Mouse (Mus musculus): ENCODE measurements around the gene Usp21.
A peak's percentile ranks its signal among the peaks of the same experiment; 100 is the strongest.

Usp21 gene

DNA sequence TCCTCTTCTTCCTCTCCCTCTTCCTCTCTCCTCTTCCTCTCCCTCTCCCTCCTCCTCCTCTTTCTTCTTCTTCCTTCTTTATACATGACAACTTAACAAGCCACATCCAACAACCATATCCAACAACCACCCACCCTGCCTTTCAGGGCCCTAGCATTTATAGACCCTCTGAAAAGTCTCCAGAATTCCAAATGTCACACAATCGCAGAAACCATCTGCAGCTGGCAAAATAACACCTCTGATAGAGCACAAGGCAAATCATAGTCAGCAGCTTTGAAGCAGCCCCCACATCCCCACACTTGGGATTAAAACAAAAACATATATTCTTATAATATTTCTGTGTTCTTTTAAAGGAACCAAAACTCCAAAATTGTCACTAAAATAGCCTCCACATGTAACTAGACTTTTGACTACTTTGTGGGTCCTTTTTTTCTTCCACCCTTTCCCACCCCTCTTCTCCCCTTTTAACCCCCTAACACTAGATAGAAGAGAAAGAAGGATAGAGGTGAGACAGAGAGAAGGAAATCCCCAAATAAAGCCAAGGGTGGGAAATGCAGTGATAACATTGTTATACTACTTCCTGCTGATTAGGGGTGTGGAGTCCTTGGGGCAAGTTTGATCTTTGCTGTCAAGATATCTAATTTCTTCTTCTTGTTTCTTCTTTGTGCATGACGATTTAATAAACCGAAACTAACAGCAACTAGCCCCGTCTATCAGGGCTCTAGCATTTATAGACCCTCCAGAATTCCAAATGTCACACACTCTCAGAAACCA is 21.6 kb downstream of the Usp21 start:
- DNase-seq (ENCODE audit: low read depth), result no peak

DNA sequence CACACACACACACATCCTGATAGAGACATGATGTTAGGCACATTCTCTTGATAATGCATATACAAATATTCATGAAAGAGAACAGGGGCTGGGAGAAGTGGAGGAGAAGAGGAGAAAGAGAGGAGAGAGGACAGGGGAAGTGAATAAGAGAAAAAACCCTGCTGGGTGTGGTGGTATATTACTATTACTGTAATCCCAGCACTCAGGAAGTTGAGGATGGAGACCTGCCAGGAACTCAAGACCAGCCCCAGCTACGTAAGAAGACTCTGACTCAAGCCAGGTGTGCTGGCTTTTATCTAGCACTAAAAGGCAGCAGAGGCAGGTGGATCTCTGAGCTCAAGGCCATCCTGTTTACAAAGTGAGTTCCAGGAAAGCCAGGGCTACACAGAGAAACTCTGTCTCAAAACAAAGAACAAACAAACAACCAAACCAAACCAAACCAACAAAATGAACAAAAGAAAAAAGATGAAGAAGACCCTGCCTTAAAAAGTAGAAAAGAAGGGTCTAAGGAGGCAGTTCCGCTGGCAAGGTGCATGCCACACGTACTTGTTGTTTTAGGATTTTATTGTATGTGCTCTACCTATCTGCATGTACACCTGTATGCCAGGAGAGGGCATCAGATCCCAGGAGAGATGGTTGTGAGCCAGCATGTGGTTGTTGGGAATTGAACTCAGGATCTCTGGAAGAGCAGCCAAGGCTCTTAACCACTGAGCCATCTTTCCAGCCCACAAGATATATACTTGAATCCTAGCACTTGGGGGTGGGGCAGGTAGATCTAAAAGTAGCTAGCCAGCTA is 23.9 kb downstream of the Usp21 start:
- no peak for DNase-seq (ENCODE audit: low read depth)

DNA sequence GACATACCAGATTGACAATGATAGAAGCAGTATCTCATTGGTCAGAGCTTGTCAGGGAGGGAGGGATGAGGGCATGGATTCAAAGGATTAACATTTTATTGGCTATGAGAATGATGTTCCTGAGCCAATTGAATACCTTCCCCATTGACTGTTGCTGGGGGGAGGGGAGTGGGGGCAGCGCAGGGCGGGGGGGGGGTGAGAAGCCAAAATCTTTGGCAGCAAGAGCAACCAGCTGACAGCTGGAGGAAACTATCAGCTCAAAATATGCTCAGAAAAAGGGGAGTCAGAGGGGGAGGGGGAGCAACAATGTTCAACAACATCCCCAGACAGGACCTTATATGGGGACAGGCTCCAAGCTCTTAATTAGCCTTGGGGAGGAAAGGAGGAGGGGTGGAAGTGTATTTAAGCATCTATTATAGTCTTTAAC is 24.6 kb downstream of the Usp21 start:
- DNase-seq (ENCODE audit: low read depth), result no peak

DNA sequence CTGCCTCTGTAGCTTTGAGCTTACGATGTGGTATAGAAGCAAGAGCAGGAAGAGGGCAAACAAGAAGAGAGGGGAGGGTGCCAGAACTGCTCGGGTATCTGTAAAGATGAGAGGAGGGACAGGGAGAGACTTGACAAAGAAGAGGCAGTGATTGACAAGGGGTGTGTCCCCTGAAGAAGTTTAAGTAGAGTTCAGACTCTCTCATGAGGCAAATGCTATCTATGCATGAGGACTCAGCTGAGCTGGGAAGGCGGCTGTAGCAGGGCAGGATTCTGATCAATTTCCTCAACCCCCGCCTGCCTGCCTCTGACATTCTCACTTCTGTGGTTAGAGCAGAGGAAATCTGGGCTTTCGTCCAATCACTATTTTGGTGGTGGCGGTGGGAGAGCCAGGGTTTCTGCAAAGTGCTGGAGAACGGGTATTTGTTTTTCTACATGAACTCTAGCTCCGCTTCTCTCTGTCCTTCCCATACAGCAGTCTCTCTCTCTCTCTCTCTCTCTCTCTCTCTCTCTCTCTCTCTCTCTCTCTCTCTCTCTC is 25.1 kb downstream of the Usp21 start:
- no peak for DNase-seq (ENCODE audit: low read depth)

DNA sequence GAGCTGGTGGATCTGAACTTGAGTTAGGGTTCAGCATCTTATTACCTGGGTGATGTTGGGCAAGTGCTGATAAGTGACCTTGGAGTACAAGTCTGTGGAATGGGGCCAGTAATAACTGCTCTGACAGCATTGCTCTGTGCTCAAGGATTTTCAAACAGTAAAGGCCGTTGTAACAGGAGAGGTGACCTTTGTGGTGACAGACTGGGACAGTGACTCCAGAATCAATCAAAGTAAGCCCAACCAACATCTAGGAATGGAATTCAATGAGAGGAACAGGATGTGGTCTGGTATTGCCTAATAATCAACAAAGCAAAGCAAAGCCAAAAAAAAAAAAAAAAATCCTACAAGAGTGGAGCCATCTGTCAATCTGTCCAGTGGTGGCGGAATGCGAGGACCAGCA is 27.5 kb downstream of the Usp21 start:
- DNase-seq (ENCODE audit: low read depth), result no peak

DNA sequence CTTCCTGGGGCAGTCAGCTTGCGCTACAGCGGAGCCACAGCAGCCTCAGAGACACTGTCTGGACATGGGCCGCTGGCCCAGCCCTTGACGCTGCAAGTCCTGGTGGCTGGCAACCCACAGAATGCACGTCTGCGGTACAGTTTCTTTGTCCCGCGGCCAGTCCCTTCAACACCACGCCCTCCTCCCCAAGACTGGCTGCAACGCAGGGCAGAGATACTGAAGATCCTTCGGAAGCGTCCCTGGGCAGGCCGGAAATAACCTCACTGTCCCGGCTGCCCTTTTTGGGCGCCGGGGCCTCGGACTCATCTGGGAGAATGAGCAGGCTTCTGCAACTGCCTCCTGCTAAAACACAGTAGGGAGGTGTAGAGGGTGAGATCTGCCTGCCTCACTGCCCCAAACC is 28.9 kb downstream of the Usp21 start:
- no peak for DNase-seq (ENCODE audit: low read depth)

DNA sequence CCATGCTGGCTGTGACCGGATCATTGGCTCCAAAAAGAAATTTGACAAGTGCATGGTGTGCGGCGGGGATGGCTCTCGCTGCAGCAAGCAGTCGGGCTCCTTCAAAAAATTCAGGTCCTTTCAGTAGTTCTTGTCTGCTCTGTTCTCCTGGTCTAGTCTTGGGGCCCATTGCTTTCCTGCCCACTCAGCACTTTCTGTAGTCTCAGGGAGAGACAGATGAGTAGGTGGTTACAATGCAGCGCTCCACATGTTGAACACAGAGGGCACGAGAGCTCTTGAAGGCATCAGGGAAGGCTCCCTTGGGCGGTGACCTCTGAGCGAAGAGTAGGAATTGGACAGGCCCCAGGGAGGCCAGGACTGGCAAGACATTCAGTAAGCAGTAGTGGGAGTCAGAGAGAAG is 30.0 kb downstream of the Usp21 start:
- DNase-seq (ENCODE audit: low read depth), result no peak

DNA sequence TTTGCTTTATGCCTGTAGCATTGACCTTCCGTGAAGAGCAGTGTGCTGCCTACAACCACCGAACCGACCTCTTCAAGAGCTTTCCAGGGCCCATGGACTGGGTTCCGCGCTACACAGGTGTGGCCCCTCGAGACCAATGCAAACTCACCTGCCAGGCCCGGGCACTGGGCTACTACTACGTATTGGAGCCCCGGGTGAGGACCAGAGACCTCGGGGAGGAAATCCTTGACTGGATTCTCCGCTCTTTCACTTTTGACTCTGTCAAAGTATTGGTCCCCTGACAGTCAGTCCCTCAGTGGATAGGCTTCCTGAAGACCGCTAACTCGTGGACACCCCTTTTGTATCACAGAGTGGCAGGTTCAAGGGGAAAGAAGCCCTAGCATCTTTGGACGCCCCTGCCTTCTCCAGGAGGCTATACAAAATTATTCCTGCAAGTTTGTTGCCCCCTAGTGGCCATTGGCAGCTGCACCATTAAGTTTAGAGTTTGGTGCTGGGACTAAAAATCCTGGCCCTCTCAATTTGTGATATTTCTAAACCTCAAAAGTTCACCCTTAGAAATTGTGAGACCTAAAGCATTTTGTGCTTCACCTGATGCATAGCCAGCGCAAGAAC is 30.7 kb downstream of the Usp21 start:
- no peak for DNase-seq (ENCODE audit: low read depth)

DNA sequence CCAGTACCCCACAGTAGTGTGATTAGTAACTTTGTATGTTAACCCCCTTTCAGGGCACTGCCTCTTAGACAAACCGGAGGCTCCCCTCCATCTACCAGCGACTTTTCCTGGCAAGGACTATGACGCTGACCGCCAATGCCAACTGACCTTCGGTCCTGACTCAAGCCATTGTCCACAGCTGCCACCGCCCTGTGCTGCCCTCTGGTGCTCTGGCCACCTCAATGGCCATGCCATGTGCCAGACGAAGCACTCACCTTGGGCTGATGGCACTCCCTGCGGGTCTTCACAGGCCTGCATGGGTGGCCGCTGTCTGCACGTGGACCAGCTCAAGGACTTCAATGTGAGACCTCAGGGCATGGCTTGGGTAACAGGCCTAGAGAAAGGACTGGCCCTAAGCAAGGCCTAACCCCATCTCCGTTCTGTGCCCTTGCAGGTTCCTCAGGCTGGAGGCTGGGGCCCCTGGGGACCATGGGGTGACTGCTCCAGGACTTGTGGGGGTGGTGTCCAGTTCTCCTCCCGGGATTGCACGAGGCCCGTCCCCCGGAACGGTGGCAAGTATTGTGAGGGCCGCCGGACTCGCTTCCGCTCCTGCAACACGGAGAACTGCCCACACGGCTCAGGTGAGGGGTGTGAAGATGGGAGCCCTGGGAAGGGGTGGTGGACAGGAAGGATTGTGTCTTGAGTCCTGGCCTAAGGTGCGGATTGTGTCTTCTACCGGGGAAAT is 31.5 kb downstream of the Usp21 start:
- no peak for DNase-seq (ENCODE audit: low read depth)

DNA sequence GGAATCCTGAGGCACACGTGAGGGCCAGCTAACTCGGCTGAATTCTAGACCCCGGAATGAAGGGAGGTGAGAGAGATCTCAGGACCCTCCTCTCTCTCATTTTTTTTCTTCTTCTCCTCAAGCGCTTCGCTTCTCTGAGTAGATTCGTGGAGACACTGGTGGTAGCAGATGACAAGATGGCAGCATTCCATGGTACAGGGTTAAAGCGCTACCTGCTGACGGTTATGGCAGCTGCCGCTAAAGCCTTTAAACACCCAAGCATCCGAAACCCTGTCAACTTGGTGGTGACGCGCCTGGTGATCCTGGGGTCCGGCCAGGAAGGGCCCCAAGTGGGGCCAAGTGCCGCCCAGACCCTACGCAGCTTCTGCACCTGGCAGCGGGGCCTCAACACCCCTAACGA is 35.4 kb downstream of the Usp21 start:
- DNase-seq (ENCODE audit: low read depth), result no peak

DNA sequence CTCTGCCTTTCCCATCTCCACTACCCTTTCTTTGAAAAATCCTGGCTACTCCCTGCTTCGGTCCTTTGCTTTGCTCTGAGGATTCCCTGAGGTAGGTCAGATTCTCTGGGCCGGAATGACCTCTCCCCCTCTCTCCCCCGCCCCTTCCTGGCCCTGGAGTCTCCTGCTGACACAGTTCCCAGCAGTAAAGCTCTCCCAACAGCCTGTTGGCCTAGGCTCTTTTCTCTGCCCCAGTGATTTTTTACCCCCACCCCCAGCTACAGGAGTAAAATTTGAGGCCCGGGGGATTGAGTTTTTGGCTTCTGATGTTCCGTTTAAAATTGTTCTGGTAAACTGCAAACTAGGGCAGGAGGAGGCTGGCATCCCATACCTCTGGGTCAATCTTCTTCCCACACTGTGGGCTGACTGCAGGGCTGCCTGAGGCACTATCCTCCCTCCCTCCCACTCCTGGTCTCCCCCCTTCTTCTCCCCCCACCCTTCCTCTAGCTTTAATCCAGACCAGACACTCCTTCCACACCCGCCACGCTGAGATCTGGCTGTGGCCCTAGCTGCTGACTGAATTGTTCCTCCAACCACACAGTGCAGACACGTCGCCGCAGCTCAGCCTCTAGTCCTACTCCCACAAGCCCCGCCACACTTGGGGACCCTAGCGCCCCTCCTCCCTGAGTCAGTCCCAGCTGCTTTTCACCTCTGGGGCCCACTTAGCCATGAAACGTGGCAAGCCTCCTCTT is 36.0 kb downstream of the Usp21 start:
- no peak for DNase-seq (ENCODE audit: low read depth)

DNA sequence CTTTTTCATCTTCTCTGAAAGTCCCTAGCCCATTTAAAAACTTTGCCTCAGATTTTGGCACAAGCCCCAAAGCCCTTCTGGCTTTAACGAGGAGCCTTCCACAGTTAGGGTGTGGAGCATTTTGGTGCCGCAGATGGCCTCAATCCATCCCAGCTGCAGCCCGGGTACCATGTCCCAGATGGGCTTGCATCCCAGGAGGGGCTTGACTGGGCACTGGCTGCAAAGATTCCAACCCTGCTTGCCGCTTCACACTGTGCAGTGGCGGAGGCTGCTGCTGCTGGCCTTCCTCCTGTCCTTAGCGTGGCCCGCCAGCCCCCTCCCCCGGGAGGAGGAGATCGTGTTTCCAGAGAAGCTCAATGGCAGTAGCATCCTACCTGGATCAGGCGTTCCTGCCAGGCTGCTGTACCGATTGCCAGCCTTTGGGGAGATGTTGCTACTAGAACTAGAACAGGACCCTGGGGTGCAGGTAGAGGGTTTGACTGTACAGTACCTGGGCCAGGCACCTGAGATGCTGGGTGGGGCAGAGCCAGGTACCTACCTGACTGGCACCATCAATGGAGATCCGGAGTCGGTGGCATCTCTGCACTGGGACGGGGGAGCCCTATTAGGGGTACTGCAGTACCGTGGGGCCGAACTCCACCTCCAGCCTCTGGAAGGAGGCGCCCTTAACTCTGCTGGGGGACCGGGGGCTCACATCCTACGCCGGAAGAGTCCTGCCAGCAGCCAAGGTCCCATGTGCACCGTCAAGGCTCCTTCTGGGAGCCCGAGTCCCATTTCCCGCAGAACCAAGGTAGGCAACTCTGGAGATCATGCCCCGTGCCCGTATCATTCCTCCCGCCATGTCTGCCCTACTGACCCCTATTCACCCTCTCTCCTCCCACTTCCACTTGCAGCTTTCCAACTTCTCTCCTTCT is 36.9 kb downstream of the Usp21 start, which contains the start of gene Ndufs2:
Ndufs2 (minus strand) TSS at position 709 of the 914 bp plus-strand sequence.
- DNase-seq (ENCODE audit: low read depth), result no peak

DNA sequence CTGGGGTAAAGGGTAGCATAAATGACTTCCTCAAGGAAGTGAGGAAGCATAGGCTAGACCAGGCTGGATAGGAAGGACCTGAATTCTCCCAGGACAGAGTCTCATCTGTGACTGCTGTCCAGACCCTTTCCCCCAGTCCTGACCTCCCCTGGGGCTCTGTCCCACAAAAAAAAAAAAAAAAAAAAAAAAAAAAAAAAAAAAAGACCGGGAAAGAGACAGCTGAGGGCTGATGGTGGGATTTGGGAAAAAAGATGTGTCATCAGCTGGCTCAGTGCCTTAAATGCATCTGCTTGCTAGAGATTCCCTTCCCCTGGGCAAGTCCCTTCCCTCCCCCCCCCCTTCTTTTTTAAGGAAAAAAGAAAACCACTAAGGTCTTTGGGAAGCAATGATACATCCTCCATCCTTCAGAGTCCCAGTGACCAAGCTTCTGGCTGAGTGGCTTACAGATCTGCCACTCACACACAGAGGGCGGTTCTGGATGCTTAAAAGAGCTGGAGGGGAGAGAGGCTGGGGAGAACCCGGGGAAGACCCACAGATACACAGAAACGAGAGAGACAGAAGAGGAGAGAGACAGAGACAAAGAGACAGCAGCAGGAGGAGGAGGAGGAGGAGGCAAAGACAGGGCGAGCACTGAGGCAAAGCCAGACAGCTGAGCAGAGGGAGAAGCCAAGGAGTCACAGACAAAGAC is 37.7 kb downstream of the Usp21 start, which contains the start of gene Adamts4:
Adamts4 (plus strand) TSS at position 509 of the 688 bp plus-strand sequence.
- no peak for DNase-seq (ENCODE audit: low read depth)

DNA sequence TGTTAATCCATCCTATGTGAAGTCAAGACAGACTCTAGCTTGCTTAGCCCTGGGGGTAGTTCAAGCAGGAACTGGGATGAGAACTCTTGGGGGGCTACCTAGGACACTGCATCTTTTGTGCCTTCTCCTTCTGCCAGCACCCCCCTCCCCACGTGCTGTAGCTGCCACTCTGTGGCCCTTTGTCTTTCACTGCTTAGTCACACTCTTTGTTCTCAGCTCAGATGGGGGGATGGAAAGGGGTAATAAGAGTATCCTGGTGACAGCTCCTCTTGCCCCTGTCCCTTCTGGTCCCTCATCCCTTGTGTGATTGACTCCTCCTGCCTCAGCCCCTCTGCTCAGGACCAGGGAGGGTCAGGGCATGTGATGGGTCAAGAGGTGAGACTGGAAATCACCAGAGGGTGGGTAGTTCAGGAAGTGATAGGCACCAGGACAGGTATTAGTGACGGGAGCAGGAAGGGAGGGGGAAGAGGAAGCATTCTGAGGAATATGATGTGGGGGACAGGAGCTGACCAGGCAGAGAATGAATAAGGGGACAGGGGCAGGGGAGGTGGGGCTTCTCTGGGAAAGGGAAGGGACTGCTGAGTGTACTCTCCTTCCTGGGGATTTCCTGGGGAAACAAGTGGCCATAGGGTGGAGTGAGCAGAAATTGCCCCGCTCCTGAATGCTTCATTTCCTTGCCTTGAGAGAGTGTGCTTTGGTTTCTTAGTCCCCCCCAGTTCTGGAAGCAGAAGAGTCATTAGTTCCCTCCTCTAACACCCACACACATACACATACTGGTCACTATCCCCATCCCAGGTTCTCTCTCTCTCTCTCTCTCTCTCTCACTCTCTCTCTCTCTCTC is 39.2 kb downstream of the Usp21 start:
- DNase-seq (ENCODE audit: low read depth), result no peak

DNA sequence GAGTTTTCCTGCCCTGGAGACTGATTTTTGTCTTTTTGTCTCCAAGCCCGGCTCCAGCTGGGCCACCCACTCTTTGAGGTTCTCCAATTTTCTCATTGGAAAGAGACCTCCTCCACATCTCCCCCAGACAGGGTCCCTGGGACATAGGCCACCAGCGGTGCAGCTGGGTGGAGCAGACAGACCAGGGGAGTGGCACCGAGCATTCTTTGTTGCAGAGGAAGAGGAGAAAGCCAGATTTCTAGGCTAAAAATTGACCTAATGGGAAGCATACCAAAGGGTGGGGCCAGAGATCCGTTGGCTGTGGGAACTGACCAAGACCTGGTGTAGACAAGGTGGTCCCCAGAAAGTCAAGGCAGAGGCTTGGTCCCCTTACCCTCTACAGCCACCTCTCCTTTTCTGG is 39.9 kb downstream of the Usp21 start:
- DNase-seq (ENCODE audit: low read depth), result no peak

DNA sequence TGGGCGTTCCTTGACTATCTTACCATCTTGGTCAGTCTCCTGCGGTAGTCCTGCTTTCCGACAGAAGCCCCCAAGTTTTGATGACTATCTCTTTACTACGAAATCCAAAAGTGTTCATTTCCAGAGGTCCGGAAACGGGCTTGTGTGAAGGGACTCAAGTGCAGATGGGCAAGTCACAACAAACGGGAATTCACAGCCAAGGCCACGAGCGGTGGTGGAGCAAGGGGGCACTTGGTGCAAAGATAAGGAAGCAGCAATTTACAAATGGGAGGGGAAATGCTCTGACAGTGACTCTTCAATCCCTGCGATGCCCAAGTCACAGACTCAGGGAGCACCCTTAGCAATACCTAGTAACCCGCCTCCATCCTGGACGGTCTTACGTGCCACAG is 40.3 kb downstream of the Usp21 start:
- no peak for DNase-seq (ENCODE audit: low read depth)

DNA sequence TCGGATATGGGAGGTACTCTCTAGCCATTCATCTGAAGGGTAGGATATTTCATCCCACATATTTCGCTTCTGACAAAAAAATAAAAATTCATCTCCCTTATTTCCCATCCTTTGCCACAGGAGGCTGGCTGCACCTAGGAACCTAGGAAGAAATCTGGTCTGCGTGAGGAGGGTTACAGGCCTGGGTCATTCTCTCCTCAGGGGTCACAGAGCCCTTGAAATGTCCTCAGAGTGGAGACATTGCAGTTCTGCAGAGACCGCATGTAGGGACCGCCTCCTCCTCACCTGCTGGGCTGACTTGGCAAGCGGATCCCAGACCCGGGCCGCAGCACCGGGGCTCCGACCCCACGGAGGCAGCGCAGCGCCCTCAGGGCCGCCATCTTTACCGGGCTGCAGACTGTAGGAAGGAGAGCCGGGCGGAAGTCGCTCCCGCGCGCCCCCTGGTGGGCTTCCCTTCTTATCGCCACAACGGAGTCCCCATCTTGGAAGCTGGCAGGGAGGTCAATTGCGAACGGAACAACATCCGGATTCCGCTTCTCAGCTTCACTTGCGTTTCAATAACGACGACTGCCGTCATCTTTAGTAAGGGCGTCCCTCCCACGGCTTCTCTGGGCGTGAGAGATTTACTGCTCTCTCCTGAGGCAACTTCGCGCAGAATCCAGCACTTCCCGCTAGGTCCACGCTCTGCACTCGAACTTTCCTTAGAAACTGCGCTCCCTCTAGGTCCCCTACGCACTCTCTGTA is 40.9 kb downstream of the Usp21 start:
- DNase-seq (ENCODE audit: low read depth), result peak; percentile 96

DNA sequence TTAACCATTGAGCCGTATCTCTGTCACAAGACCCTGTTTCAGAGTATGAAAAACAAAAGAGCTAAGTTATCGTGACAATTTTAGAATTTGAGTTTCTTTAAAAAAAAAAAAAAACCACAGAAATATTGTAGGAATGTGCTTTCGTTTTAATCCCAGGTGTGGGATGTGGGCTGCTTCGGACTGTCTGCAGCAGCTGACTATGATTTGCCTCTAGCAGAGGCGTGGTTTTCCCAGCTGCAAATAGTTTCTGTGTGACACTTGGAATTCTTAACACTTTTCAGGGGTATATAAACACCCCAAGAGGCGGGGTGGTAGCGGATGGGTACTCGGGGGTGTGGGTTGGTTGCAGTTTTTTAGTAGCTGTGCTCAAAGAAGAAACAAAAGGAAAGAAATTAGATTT is 42.4 kb downstream of the Usp21 start:
- DNase-seq (ENCODE audit: low read depth), result no peak
